In genomic region chr5:135188214-135188554, GRCm38 (mm10) we compare ENCODE assay signal across 8 mouse cellular contexts. TPM values are rescaled to one million over a fixed set of nuclear protein-coding genes. Genes with fewer than 3 reads are reported as not detected.
DNase-seq lines count a peak whose midpoint lies in the region; ATAC-seq and TF ChIP-seq lines count a peak whose summit lies in the region.

No protein-coding gene starts in this region.

- H3K27ac ChIP-seq in testis, adult 2 months (ENCODE audit: control insufficient read depth, insufficient read depth, low read depth, low read length), result peak overlapping the region; percentile 88
- H3K27ac ChIP-seq in limb, embryonic 15.5 days, result peak overlapping the region; percentile 96
- H3K27ac ChIP-seq in stomach, postnatal 0 days (replicated peaks), result peak overlapping the region; percentile 95

- TF ChIP-seq POLR2A in testis, adult 2 months (IDR thresholded peaks at IDR 0.05; ENCODE audit: control insufficient read depth, low read depth, low read length), result no peak

- no peaks in the 10 kb centered on the region; the same call in 1 of the 2 replicates for H3K36me3 ChIP-seq in testis, adult 2 months (ENCODE audit: control insufficient read depth, insufficient read depth, low read length)
- H3K36me3 ChIP-seq in limb, embryonic 15.5 days, result peaks cover 4% of the 10 kb centered on the region; the same call in 1 of the 2 replicates
- no peaks in the 10 kb centered on the region for H3K36me3 ChIP-seq in stomach, postnatal 0 days (ENCODE audit: control insufficient read depth, insufficient read depth, low read length)

- peak; percentile 29 for DNase-seq in embryo, embryonic 10 days (ENCODE audit: low spot score)
- DNase-seq in embryo, embryonic 9.5 days (ENCODE audit: extremely low spot score), result no peak
- DNase-seq in testis, postnatal 14 days (ENCODE audit: low spot score), result no peak
- no peak for DNase-seq in stomach, postnatal 0 days (ENCODE audit: low spot score)
- no peak for DNase-seq in layer of hippocampus, adult 9-11 months
- no peak for DNase-seq in right cerebral cortex, postnatal 36 days (ENCODE audit: low spot score in 2 of 2)

- ATAC-seq in limb, embryonic 15.5 days (ENCODE audit: insufficient number of reproducible peaks, low FRiP score, low TSS enrichment, low read depth), result no peak
- ATAC-seq in stomach, postnatal 0 days (ENCODE audit: low FRiP score, low TSS enrichment), result no peak

- peak overlapping the region; percentile 96 for H3K9ac ChIP-seq in limb, embryonic 15.5 days
- peak overlapping the region; percentile 89 for H3K9ac ChIP-seq in stomach, postnatal 0 days (ENCODE audit: low read length)

- no peaks in the 10 kb centered on the region for H3K27me3 ChIP-seq in testis, adult 2 months (ENCODE audit: control insufficient read depth, insufficient read depth, low read length)
- no peaks in the 10 kb centered on the region for H3K27me3 ChIP-seq in limb, embryonic 15.5 days
- H3K27me3 ChIP-seq in stomach, postnatal 0 days (ENCODE audit: control insufficient read depth, insufficient read depth, low read length), result no peaks in the 10 kb centered on the region

- peak overlapping the region; percentile 56 for H3K4me2 ChIP-seq in limb, embryonic 15.5 days
- peak overlapping the region; percentile 65 for H3K4me2 ChIP-seq in stomach, postnatal 0 days (replicated peaks; ENCODE audit: low read depth)

- peak overlapping the region; percentile 91 for H3K4me3 ChIP-seq in testis, adult 2 months (ENCODE audit: control insufficient read depth, low read depth, low read length)
- peak overlapping the region; percentile 98 for H3K4me3 ChIP-seq in limb, embryonic 15.5 days
- peak overlapping the region; percentile 92 for H3K4me3 ChIP-seq in stomach, postnatal 0 days (ENCODE audit: low read depth, low read length)

- no peak for TF ChIP-seq EP300 in stomach, postnatal 0 days (optimal IDR thresholded peaks at IDR 0.05)

- no peaks in the 10 kb centered on the region for H3K9me3 ChIP-seq in limb, embryonic 15.5 days
- H3K9me3 ChIP-seq in stomach, postnatal 0 days (ENCODE audit: control insufficient read depth, low read length), result no peaks in the 10 kb centered on the region

- TF ChIP-seq CTCF in testis, adult 2 months (IDR thresholded peaks at IDR 0.05; ENCODE audit: control insufficient read depth, insufficient read depth, insufficient replicate concordance, low read depth, low read length), result no peak
- TF ChIP-seq CTCF in stomach, postnatal 0 days (IDR thresholded peaks at IDR 0.05; ENCODE audit: low read depth), result no peak

- WGBS in limb, embryonic 15.5 days, result 2% methylated on average over 8 of the region's 8 CpGs
- WGBS in stomach, postnatal 0 days, result 0% methylated on average over 8 of the region's 8 CpGs

- H3K4me1 ChIP-seq in testis, adult 2 months (ENCODE audit: control insufficient read depth, insufficient read depth, low read length), result peaks cover 7% of the 10 kb centered on the region
- peaks cover 19% of the 10 kb centered on the region for H3K4me1 ChIP-seq in limb, embryonic 15.5 days
- H3K4me1 ChIP-seq in stomach, postnatal 0 days (replicated peaks; ENCODE audit: control insufficient read depth, insufficient read depth), result peaks cover 3% of the 10 kb centered on the region; the same call in 1 of the 2 replicates

RNA-seq across cellular contexts. Expression of gene Baz1b, which starts 1.1 kb away (rescaled TPM):
- 6.4 and 7.7 TPM in 2 replicates for polyA plus RNA-seq in testis, adult 2 months (2012; rRNA removed)
- 34.3 and 38.4 TPM in 2 replicates for polyA plus RNA-seq in limb, embryonic 15.5 days (2015; fragmentation: Nextera tagmentation; extraction: Ambion mirVana)
- 9.6 and 10.2 TPM in 2 replicates for polyA plus RNA-seq in stomach, postnatal 0 days (2015; fragmentation: Nextera tagmentation; extraction: Ambion mirVana)

RNA-seq across cellular contexts. Expression of gene Bcl7b, which starts 20.1 kb away (rescaled TPM):
- 33.8 and 36.7 TPM in 2 replicates for polyA plus RNA-seq in testis, adult 2 months (2012; rRNA removed)
- polyA plus RNA-seq in limb, embryonic 15.5 days (2015; fragmentation: Nextera tagmentation; extraction: Ambion mirVana), result 47.6 and 50.4 TPM in 2 replicates
- 46.4 and 50.4 TPM in 2 replicates for polyA plus RNA-seq in stomach, postnatal 0 days (2015; fragmentation: Nextera tagmentation; extraction: Ambion mirVana)

RNA-seq across cellular contexts. Expression of gene Tbl2, which starts 38.7 kb away (rescaled TPM):
- polyA plus RNA-seq in testis, adult 2 months (2012; rRNA removed), result 63.4 and 65.5 TPM in 2 replicates
- polyA plus RNA-seq in limb, embryonic 15.5 days (2015; fragmentation: Nextera tagmentation; extraction: Ambion mirVana), result 30.1 and 33.4 TPM in 2 replicates
- polyA plus RNA-seq in stomach, postnatal 0 days (2015; fragmentation: Nextera tagmentation; extraction: Ambion mirVana), result 9.9 and 11.6 TPM in 2 replicates
